Mouse (Mus musculus) mesoderm, embryonic 11.5 days (tissue): ENCODE data around the gene Ubl4b.

ENCODE experiments used
- DNase-seq: peaks from one replicate; pipeline ENCODE4 v3.0.0-alpha.2; 2012; ENCODE audit warnings: low read depth, low spot score

The Ubl4b gene

DNA sequence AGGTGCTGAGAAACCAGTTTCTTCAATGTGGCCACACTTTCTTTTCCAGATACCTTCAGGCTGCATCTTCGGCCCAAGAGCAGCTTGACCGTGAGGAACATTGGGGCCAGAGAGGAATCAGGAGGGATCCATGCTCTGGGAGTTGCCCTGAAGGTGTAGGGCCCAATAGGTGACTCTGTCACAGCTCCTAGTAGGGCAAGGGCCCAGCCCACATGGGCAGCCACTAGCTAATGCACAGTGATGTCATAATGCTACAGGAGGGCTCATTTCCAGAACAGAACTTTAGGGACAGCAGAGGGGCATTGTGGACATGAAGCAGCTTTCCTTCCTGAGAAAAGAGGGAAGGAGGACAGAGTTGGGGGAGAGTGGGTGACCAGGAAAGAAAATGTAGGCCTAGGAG is at the start of gene Ubl4b:
TSS of gene Ubl4b (minus strand) at position 232 of the 400 bp plus-strand sequence.
- DNase-seq = no peak

DNA sequence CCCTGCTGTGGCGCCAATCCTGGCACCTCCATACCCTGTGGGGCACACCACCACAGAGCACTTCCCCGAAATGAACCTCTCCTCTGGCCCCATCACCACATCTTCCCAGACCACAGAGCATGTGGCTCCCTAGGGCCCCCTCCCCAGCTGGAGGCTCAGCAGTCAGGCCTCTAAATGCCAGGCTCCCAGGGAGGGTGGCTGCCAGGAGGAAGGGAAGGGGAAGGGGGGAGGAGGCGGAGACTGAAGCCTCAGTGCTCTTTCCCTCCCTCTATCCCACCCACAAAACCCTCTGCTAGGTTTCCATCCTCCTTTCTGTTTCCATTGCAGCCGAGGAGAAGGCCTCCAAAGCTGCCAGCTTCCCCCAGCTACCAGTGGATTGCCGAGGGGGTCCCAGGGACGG is 45.3 kb upstream of the Ubl4b start:
- no peak for DNase-seq

DNA sequence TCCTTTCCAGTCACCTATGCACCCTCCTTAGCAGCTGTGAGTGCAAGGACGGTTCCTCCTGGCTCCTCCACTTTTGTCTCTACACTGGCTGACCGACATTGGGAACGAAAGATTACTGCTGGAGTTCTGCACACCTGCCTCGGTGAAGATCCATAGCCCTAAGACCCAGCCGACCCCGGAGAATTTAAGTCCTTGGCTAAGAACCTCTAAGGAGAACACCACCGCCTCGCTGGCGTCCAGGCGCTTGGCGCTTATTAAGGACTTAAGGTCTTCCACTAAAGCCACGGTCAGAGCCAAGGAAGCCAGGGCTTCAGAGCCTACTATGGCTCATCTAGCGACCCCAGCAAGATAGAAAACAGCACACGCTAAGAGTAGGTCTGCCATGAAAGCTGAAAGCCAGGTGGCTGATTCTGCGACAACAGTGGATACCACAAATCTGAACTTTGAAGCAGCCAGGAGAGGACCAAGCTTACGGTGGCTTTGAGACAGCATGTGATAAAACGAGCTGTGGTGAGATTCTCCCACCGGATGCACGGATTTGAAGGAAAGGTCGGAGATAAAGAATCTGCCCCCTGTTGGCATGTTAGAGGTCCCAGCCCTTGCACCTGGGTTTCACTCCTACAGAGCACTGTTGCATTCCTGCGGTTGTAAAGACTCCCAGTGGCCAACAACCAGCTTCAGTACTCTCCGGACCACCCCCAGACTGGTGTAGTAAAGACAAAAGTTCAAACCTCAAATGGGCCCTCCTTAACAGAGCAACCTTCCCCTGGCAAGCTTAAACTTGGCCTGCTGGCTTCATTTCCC is 42.9 kb upstream of the Ubl4b start:
- DNase-seq = no peak

DNA sequence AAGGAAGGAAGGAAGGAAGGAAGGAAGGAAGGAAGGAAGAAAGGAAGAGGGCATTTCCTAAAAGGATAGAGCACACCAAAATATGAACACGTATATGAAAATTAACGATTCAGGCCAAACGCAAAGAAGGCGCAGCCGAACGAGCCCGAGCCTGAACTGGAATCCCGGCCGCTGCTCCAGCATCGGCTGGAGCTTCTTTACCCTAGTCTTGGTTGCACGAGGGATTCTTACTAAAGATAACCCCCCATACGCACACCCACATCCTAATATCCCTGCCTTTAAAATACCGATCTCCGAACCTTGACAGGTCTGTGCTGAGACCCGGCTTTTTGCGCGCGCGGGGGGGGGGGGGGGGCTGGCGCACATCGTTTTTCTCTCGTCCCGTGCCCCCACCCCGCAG is 42.3 kb upstream of the Ubl4b start:
- no peak for DNase-seq

DNA sequence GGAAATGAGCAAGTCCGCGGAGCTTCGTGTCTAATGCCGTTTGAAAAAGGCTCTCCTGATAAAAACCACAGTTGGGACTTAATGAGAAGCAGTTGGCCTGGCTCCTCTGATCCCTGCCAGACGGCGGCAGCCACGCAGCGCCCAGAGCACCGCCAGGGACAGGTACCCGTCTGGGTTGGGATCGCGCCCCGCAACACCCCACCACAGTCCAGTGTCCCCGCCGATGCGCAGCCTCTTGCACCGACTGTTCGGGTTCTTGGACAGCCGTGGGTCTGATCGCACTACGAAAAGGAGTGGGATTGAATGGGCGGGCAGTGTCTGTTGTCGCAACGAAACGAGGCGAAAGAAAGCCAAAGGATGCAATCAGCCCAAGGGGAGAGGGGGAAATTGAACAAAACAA is 41.7 kb upstream of the Ubl4b start:
- peak; percentile 49 for DNase-seq

DNA sequence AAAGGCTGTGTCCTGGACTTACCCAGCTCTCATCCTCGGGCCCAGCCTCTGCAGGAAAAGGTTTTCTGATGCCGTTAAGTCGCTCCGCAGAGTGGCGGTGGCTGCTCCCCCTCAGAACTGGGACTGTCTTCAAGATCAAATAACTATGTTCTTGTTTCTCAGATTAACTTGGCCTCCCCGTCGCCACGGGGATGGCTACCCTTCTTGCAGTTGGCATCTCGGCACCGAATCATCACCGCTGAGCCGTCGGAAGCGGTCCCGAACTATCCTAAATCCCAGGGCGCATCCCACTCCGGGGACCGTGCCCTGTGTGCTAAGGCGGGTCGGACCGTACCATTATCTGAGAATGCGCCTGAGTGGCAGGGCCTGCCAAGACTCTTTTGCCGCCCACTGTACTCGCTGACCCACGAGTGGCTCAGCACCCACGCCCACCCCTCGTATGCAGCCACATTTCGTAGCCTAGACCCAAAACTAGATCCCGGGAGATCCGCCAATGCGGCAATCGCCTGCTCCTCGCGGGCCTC is 41.1 kb upstream of the Ubl4b start:
- peak; percentile 33 for DNase-seq

DNA sequence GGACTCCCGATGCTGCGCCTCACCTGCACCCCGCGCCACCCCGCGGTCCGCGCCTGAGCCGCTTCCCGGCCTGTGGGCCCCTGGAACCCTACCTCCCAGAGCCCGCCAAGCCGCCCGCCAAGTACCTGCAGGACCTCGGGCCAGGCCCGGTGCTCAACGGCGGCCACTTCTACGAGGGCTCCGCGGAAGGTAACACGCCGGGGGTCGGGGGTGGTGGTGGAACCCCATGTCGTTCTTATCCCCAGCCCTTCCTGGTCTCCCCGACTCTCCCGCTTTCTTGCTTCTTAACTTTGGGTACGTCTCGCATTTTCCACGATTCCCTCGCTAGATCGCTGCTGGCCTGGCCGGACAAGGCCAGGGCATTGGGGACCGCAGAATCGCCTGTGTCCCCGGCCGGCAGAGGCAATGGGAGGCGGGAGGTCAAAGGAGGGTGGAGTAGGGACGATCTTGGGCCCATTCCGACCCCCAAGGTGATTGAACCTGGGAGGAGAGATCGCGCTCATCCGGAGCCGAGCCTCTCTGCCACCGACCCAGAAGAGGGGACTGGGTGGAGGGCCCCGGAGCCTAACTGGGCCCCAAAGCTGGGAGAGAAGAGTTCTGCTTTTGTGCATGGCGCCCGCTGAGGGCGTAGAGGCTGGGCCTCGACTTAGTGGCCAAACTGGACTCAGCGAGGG is 40.5 kb upstream of the Ubl4b start:
- DNase-seq = no peak

DNA sequence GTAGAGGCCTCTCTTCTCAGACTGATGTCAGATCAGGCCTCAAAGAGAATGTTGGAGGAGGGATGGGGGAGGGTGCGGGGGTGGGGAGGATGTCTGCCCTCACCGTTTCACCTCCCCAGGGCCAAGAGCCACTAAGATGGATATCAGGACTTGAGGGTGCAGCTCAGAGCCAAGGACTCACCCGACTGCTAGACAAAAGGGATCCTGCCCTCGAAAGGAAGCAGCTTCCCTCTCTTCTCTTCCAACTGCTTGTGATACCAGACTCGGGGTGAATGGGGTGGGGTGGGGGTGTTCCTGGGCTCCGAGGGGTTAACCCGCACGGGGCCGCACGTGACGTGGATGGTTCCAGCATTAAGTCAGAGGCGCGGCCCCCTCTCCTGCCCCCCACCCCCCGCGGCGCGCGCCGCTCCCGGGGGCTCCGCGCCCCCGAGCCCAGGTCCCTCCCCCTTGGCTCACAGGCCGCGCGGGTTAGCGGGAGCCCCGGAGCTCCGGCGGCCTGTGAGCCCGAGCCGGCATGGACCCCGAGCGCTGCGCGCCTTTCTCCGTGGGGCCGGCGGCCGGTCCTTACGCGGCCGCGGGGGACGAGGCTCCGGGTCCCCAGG is 39.9 kb upstream of the Ubl4b start, which contains the start of gene Alx3:
TSS of gene Alx3 (plus strand) at position 370 of the 602 bp plus-strand sequence.
- DNase-seq = no peak

DNA sequence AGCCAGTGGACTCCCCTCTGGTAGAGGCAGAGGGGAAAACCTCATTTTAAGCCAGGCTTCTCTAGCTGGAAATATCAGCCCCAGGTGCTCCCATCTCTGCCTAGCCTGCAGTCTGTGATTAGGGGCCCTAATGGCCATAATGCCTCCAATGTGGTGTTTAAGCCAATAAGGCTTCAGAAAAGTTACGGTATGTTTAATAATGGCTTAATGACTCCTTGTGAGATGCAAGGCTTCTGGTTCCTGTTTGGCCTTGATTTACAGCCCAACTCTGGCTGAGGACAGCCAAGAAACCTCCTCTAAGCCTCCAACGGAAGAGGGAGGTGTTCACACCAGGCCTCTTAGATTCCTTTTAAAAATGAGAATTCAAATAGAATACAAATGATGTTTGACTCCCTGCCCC is 38.8 kb upstream of the Ubl4b start:
- no peak for DNase-seq

DNA sequence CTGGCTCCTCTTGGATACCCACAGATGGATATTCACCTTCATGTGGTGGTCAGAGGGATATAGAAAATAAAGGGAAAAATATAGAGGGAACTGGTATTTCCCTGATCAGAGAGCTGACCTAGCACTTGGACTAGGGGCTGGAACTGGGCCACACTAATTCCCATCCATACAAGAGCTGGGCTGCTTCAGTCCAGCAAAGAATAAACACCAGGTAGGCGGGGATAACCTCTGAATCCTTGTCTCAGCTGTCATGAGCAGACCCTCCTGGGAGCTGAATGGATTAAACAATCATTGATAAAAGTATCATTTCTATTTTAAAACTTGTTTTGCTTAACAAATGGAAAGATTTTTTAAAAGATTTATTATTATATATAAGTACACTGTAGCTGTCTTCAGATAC is 36.7 kb upstream of the Ubl4b start:
- no peak for DNase-seq

DNA sequence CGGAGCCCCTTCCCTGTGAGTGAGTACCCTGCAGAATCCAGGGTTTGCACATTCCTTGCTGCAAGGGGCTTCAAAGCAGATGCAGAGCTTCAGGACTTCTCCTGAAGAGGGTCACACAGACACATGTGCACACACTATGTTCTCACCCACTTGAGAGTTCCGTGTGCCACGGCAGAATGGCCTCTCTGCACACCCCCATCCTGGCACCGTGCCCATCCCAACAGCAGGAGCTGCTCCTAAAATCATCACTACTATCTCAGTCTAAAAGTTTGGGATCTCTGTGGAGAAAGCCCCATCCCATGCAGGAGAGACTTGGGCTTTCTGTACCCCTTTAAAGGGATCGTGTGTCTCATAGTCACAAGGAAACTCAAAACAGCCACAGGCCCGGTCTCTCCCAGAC is 31.6 kb upstream of the Ubl4b start:
- DNase-seq = no peak

DNA sequence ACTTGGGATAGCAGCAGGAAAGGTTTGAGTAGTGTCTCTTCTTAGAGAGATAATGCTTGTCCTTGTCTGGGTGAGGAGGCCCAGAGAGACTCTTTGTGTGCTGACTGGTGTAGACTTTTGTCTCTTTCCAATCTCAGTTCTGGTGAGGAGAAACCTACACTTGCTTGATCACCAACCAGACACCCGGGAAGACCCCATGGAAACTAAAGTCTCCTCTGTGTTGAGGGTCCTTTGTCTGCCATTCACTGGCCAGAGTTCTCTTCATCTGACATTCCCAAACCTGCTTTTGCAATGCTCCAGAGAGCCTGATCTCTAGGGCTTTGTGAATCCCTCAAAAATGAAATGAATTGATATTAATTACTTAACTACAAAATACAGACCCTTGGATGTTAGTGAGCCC is 29.0 kb upstream of the Ubl4b start:
- DNase-seq = no peak

DNA sequence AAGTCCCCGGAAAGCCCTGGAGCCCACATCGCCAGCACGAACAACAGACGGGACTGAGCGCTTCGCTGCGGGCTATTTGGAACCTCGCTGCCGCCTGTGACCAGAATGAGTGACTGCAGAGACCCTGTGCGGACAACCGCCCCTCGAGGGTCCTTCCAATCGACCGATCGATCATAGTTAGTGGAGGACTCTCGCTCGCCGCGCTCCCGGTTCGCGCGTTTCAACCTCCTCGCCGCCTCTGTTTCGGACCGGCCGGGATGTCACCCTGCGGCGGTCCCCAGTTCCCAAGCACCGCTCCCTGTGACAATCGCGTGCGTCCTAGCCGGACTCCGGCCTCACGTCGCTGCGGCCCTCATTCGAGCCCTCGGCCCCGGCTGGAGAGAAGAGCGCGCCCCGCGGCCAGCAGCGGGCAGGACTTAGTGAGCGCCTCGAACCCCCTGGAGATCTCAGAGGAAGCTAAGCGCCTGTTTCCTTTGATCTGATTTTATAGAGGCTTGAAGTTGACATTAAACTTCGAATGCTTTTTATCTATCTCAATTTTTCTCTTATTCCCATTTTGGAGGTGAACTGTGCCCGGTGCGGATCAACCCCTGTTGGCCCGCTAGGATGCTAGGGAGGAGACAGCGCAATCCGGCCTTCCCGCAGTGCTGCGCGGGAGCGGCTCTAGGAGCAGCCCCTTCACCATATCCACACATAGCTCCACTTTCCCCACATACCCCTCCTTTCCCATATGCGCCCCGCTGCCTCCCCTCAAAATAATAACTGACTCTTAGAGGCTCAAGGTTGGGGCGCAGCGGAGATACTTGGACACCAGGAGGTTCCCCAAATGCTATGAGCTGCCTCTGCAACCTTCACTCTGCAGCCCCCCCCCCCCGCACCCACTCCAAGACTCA is 28.2 kb upstream of the Ubl4b start:
- peak; percentile 39 for DNase-seq

DNA sequence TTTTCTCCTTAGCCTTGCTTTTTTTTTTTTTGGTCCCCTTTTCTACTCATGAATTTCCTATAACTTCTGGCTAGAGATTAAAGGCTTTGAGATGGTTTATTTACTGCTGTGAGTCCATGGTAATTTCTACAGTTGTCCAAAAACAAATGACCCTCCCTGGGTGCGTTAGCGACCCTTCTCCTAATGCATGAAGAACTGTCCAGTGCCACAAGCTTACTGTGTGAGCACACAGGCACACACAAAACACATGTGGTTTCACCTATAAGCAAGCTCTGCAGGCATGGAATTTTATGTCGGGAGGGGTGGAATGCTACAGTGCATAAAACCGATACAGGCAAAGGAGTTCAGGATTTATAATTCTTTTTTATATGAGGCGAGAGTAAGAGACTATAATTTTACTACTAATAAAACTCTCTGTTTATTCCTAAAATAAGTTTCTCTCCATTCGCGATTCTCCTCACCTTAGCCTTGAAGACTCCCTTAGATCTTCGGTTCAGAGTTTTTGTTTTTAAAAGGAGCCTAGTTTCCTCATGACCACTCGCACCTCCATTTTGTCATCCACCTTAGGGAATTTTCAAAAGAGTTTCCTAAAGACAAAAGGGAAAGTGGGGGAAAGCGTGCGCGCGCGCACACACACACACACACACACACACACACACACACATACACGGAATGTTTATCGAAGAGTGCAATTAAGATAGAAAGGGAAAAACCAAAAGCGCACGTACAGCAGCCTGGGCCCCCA is 27.4 kb upstream of the Ubl4b start:
- DNase-seq = no peak

DNA sequence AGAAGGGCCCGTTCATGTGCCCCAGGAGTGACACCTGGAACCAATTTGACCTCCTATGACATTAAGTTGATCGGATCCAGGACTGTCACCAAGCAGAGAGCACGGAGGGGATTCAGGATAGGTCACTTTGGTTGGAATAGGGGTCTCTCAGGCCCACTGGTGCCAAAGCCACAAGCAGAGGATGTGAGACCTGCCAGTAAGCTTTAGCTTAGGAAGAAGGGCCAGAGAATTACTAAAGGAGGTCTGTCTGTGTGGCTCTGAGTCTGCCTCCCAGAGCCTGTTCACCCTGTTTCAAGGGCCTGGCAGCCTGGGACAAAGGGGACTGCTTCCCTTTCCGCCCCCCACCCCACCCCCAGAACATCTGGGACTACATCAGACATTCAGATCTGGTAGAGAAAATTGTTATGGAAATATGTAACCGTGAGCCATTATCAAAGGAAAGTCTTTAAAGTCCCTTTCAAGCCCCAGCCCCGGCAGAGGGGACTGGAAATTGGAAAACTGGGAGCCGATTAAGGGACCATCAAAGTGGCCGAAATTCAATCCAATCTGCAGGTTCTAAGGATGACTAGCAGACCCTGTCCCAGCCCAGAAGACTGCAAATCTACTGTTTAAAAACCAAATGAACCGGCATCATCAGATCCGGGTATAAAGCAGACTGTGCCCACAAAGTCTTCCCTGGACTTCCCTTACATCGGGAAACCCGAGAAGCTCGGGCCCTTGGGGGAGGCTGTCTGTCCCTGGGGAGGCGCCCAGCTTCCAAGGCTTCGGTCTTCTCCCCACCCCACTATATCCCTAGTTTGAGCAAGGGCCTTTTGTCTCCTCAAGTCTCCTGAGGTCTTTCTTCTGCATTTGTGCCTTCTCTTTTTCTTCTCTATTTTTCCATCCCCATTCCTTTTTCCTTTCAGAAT is 26.5 kb upstream of the Ubl4b start:
- DNase-seq = no peak

DNA sequence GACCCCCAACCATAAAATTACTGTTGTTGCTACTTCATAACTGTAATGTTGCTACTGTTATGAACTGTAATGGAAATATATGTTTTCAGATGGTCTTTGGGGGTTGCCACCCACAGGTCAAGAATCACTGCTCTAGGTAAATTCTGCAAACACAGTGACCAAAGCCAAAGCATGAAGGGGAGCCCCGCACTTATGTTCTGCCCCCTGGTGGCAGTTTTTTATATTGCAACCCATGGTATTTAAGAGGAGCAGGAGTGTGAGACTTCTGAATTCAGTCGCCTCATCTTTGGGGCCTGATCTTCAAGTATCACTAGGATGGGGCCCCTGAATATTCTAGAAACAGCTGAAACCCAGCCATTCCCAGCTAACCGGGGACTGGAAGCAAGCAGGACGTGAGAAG is 24.6 kb upstream of the Ubl4b start:
- peak; percentile 80 for DNase-seq

DNA sequence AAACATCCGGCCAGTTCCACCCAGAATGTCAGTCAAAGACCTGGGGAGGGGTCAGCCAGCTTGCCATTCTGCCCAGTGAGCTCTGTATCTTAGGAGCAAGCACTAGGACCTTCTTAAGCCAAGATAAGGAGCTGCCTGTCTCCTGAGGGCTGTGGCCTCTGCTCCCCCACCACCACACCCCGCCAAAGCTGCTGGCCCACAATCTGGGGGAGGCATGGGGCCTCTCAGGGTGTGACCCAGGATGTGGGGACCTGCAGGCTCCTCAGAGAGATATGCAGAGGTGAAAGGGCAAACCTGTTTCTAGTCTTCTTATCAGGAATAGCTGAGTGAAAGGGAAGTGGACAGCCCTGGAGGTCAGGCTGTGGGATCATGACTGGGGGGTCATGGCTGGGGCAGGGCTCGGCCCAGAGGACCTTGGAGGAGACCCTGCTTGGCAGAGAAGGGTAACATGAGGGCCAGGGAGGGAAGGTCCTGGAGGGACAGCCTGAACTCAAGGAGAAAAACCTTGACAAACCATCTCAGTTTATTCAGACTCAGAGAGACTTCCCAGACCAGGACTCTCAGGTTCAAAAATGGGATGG is 23.0 kb upstream of the Ubl4b start:
- no peak for DNase-seq

DNA sequence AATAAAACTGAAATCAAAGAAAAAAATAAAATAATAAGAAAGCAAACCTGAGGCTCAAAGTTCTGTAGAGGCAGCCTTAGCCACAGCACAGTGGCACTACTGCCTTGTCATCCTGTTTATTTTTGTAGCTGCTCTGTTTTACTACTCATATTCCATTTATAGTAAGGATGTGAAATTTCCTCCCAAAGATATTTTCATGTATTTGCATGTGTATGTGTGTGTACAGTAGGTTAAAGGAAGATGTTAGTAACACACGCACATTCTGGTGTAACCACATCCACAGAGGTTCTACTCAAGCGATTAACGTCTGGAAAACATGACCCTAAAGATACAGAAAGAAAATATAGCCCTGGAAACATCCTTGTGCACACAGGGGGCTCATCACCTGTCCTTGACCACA is 21.9 kb upstream of the Ubl4b start:
- no peak for DNase-seq

DNA sequence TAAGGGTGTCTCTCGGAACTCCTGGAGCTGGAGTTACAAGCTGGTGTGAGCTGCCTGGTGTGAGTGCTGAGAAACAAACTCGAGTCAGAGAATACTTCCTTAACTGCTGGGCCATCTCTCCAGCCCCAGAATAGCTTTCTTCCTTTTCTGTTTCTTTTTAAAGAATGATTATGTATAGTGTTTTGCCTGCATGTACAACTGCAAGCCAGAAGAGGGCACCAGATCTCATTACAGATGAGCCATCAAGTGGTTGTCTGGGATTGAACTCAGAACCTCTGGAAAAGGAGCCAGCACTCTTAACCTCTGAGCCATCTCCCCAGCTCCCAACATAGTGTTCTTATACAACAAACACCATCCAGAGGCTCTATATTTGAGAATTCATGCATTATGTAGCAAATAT is 16.3 kb upstream of the Ubl4b start:
- DNase-seq = no peak
